Mouse (Mus musculus): ENCODE data around the gene Irf2bpl. TPM values are rescaled to one million over a fixed set of nuclear protein-coding genes. Genes with fewer than 3 reads are reported as not detected.
A peak's percentile ranks its signal among the peaks of the same experiment; 100 is the strongest.

Irf2bpl gene
- polyA plus RNA-seq, 2 experiments: 1.4 TPM

- Histone ChIP-seq H3K9ac (replicated peaks) (no peak overlapping the region), H3K27me3 (ENCODE audit: control insufficient read depth, insufficient read depth, low read length) (no peaks in the 10 kb centered on the region), H3K36me3 (replicated peaks; ENCODE audit: control insufficient read depth, insufficient read depth, low read depth) (no peaks in the 10 kb centered on the region), H3K4me2 (ENCODE audit: low read depth) (no peak overlapping the region), H3K9me3 (ENCODE audit: control insufficient read depth, low read length) (no peaks in the 10 kb centered on the region), H3K27ac (no peak overlapping the region), H3K4me1 (replicated peaks; ENCODE audit: control insufficient read depth in 2 of 2, insufficient read depth in 2 of 2, low read length in 1 of 2) (peaks cover 13 to 36% of the 10 kb centered on the region in 2 experiments), H3K4me3 (ENCODE audit: insufficient read depth in 1 of 2, low read depth in 2 of 2, low read length in 2 of 2) (no peak overlapping the region)
- 45% methylated on average over 3 of the region's 3 CpGs for WGBS (ENCODE audit: insufficient replicate concordance)
- TF ChIP-seq CTCF (IDR thresholded peaks at IDR 0.05; ENCODE audit: low read depth) (no peak), EP300 (IDR thresholded peaks at IDR 0.05; ENCODE audit: low read depth) (no peak)
- no peak for ATAC-seq (ENCODE audit: insufficient read depth)
- DNase-seq (ENCODE audit: low read depth in 3 of 3, low spot score in 3 of 3): no peak
Observed at GRCm38 (mm10) chr12:86898448-86898847, 13.8 kb upstream of the Irf2bpl start.

GRCm38 (mm10) chr12:86897769-86898273 lies 13.2 kb upstream of the Irf2bpl start:
- TF ChIP-seq CTCF (IDR thresholded peaks at IDR 0.05; ENCODE audit: low read depth) (no peak), EP300 (IDR thresholded peaks at IDR 0.05; ENCODE audit: low read depth) (no peak)
- H3K4me2 ChIP-seq (ENCODE audit: low read depth): no peak overlapping the region
- no peaks in the 10 kb centered on the region for H3K27me3 ChIP-seq (ENCODE audit: control insufficient read depth, insufficient read depth, low read length)
- no peaks in the 10 kb centered on the region for H3K36me3 ChIP-seq (replicated peaks; ENCODE audit: control insufficient read depth, insufficient read depth, low read depth)
- WGBS (ENCODE audit: insufficient replicate concordance): 72% methylated on average over 7 of the region's 7 CpGs
- H3K4me1 ChIP-seq (replicated peaks; ENCODE audit: control insufficient read depth in 2 of 2, insufficient read depth in 2 of 2, low read length in 1 of 2): peaks cover 20 to 43% of the 10 kb centered on the region in 2 experiments
- DNase-seq (ENCODE audit: low read depth in 3 of 3, low spot score in 3 of 3): no peak
- ATAC-seq (ENCODE audit: insufficient read depth): no peak
- H3K27ac ChIP-seq: no peak overlapping the region
- H3K9me3 ChIP-seq (ENCODE audit: control insufficient read depth, low read length): no peaks in the 10 kb centered on the region
- no peak overlapping the region for H3K9ac ChIP-seq (replicated peaks)
- H3K4me3 ChIP-seq (ENCODE audit: insufficient read depth in 1 of 2, low read depth in 2 of 2, low read length in 2 of 2): no peak overlapping the region

GRCm38 (mm10) chr12:86896921-86897512 lies 12.4 kb upstream of the Irf2bpl start:
- ATAC-seq (ENCODE audit: insufficient read depth) (no peak), DNase-seq (ENCODE audit: low read depth in 3 of 3, low spot score in 3 of 3) (no peak)
- Histone ChIP-seq H3K27me3 (ENCODE audit: control insufficient read depth, insufficient read depth, low read length) (peaks cover 3% of the 10 kb centered on the region), H3K9ac (replicated peaks) (no peak overlapping the region), H3K4me1 (replicated peaks; ENCODE audit: control insufficient read depth in 2 of 2, insufficient read depth in 2 of 2, low read length in 1 of 2) (peaks cover 25 to 44% of the 10 kb centered on the region in 2 experiments), H3K4me3 (ENCODE audit: insufficient read depth in 1 of 2, low read depth in 2 of 2, low read length in 2 of 2) (no peak overlapping the region), H3K9me3 (ENCODE audit: control insufficient read depth, low read length) (no peaks in the 10 kb centered on the region), H3K4me2 (ENCODE audit: low read depth) (no peak overlapping the region), H3K27ac (no peak overlapping the region), H3K36me3 (replicated peaks; ENCODE audit: control insufficient read depth, insufficient read depth, low read depth) (no peaks in the 10 kb centered on the region)
- TF ChIP-seq CTCF (IDR thresholded peaks at IDR 0.05; ENCODE audit: low read depth) (no peak), EP300 (IDR thresholded peaks at IDR 0.05; ENCODE audit: low read depth) (no peak)
- 23% methylated on average over 7 of the region's 7 CpGs for WGBS (ENCODE audit: insufficient replicate concordance)

- DNase-seq (ENCODE audit: low read depth in 3 of 3, low spot score in 3 of 3) (no peak), ATAC-seq (ENCODE audit: insufficient read depth) (no peak)
- H3K9me3 ChIP-seq (ENCODE audit: control insufficient read depth, low read length): no peaks in the 10 kb centered on the region
- H3K4me2 ChIP-seq (ENCODE audit: low read depth): no peak overlapping the region
- H3K4me1 ChIP-seq (replicated peaks; ENCODE audit: control insufficient read depth in 2 of 2, insufficient read depth in 2 of 2, low read length in 1 of 2): peaks cover 25 to 45% of the 10 kb centered on the region in 2 experiments
- peaks cover 4% of the 10 kb centered on the region for H3K27me3 ChIP-seq (ENCODE audit: control insufficient read depth, insufficient read depth, low read length)
- H3K4me3 ChIP-seq (ENCODE audit: insufficient read depth in 1 of 2, low read depth in 2 of 2, low read length in 2 of 2): no peak overlapping the region
- TF ChIP-seq CTCF (IDR thresholded peaks at IDR 0.05; ENCODE audit: low read depth): no peak
- TF ChIP-seq EP300 (IDR thresholded peaks at IDR 0.05; ENCODE audit: low read depth): no peak
- WGBS (ENCODE audit: insufficient replicate concordance): 52% methylated on average over 7 of the region's 7 CpGs
- no peak overlapping the region for H3K27ac ChIP-seq
- H3K36me3 ChIP-seq (replicated peaks; ENCODE audit: control insufficient read depth, insufficient read depth, low read depth): no peaks in the 10 kb centered on the region
- H3K9ac ChIP-seq (replicated peaks): no peak overlapping the region
Observed at GRCm38 (mm10) chr12:86896441-86896890, 11.9 kb upstream of the Irf2bpl start.

GRCm38 (mm10) chr12:86895703-86896409 lies 11.3 kb upstream of the Irf2bpl start:
- Histone ChIP-seq H3K27ac (peak overlapping the region; percentile 88; the same call in 1 of the 2 replicates), H3K4me1 (replicated peaks; ENCODE audit: control insufficient read depth in 2 of 2, insufficient read depth in 2 of 2, low read length in 1 of 2) (peaks cover 25 to 48% of the 10 kb centered on the region in 2 experiments), H3K9me3 (ENCODE audit: control insufficient read depth, low read length) (no peaks in the 10 kb centered on the region), H3K4me3 (ENCODE audit: insufficient read depth in 1 of 2, low read depth in 2 of 2, low read length in 2 of 2) (no peak overlapping the region), H3K4me2 (ENCODE audit: low read depth) (no peak overlapping the region; the same call in 1 of the 2 replicates), H3K27me3 (ENCODE audit: control insufficient read depth, insufficient read depth, low read length) (peaks cover 4% of the 10 kb centered on the region), H3K36me3 (replicated peaks; ENCODE audit: control insufficient read depth, insufficient read depth, low read depth) (no peaks in the 10 kb centered on the region), H3K9ac (replicated peaks) (no peak overlapping the region)
- no peak for ATAC-seq (ENCODE audit: insufficient read depth)
- DNase-seq (ENCODE audit: low read depth in 3 of 3, low spot score in 3 of 3): no peak
- no peak for TF ChIP-seq EP300 (IDR thresholded peaks at IDR 0.05; ENCODE audit: low read depth)
- TF ChIP-seq CTCF (IDR thresholded peaks at IDR 0.05; ENCODE audit: low read depth): no peak
- WGBS (ENCODE audit: insufficient replicate concordance): 42% methylated on average over 4 of the region's 4 CpGs

Data from liver, embryonic 14.5 days (tissue).